Mouse (Mus musculus) small intestine, adult 2 months (tissue): ENCODE measurements around the gene Mmp8. TPM values are rescaled to one million over a fixed set of nuclear protein-coding genes. Genes with fewer than 3 reads are reported as not detected.

Source experiments
- H3K27ac ChIP-seq: fragments of 200-500 bp; 2 replicates; pipeline ENCODE4 v1.5.1; 2012; ENCODE audit warnings: low read depth, low read length, control low read depth, inconsistent platforms; ENCODE audit not compliant: insufficient read depth
- H3K27me3 ChIP-seq: fragments of 200-500 bp; 2 replicates; pipeline ENCODE4 v1.6.1; 2012; ENCODE audit warnings: mild to moderate bottlenecking, moderate library complexity, low read length, inconsistent platforms; ENCODE audit not compliant: control insufficient read depth, insufficient read depth
- H3K36me3 ChIP-seq: fragments of 200-500 bp; 2 replicates; pipeline ENCODE4 v1.6.1; 2012; ENCODE audit warnings: mild to moderate bottlenecking, low read length, control low read depth, inconsistent platforms; ENCODE audit not compliant: control insufficient read depth, insufficient read depth
- H3K4me1 ChIP-seq: fragments of 200-500 bp; 2 replicates; pipeline ENCODE4 v1.6.1; 2012; ENCODE audit warnings: low read length, inconsistent platforms, mixed read lengths; ENCODE audit not compliant: control insufficient read depth, insufficient read depth, insufficient read length
- H3K4me3 ChIP-seq: fragments of 200-500 bp; 2 replicates; pipeline ENCODE4 v1.5.1; 2012; ENCODE audit warnings: low read depth, mild to moderate bottlenecking, control low read depth, inconsistent platforms, low read length, moderate library complexity
- CTCF ChIP-seq: fragments of 200-500 bp; IDR thresholded peaks from 2 replicates; pipeline ENCODE4 v1.5.1; 2012; ENCODE audit warnings: low read depth, mild to moderate bottlenecking, control low read depth, inconsistent platforms, low read length, moderate library complexity, mixed read lengths; ENCODE audit not compliant: insufficient replicate concordance, insufficient read length; ENCODE audit errors: extremely low read depth
- POLR2A ChIP-seq: fragments of 200-500 bp; IDR thresholded peaks from 2 replicates; pipeline ENCODE4 v1.6.1; 2012; ENCODE audit warnings: low read depth, mild to moderate bottlenecking, control low read depth, inconsistent platforms, low read length, moderate library complexity
- WGBS: fragments of 180-500 bp; shearing (Covaris S2); methylation state at CpG from one replicate; pipeline ENCODE4 v1.1.7; 2018; 5-methylcytosine and 5-hydroxymethylcytosine counted together
- polyA plus RNA-seq: library from polyadenylated mRNA; depleted of rRNA; stranded (reverse); fragments of >200 nt; gene quantifications from 2 replicates; pipeline ENCODE4 v1.2.3, GENCODE M21; 2012

The Mmp8 gene
- polyA plus RNA-seq, 1 experiment, result not detected

DNA sequence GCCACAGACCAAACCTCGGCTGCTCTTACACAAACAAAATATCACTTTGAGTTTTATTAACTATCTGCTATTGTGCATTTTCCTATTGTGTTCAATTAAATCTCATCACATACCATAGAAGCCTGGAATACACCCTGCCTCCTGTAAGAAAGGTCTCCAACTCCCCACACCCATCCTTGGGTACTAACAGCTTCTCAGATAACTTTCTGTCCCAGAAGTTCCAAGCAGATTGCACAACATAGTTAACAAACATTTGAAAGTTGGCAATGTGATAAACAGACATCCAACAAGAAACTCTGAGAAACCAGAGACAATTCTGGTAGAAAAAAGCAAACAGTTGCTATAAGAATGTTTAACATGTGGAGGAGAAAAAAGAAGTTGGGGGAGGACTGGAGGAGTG lies 12.2 kb downstream of the Mmp8 start:
- no peaks in the 10 kb centered on the region for H3K4me1 ChIP-seq
- H3K27me3 ChIP-seq, result no peaks in the 10 kb centered on the region
- no peak overlapping the region for H3K27ac ChIP-seq
- 65% methylated on average over 1 of the region's 1 CpGs for WGBS
- no peak for TF ChIP-seq POLR2A
- no peak overlapping the region for H3K4me3 ChIP-seq
- no peaks in the 10 kb centered on the region for H3K36me3 ChIP-seq

DNA sequence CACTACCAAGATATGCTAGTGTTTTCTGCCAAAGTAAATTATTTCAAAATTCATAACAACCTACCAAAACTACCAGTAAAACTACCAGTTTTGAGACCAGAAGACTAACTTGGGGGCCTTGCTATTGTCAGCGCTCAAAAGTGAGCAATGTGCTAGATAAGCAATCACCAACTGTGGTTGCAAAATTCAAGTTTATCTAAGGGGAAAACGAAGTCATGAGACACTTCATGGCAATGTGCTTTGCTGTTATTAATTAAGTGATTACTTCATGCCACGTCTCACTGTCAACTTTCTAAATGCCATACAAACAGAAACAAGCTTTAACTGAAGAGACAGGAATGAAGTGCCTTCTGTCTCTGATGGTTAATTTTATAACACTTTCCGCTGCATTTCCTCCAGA lies 12.9 kb downstream of the Mmp8 start, which contains the start of gene Mmp27:
Gene Mmp27, plus strand, starts transcription at position 235 of the 400 bp plus-strand sequence.
- no peaks in the 10 kb centered on the region for H3K4me1 ChIP-seq
- H3K4me3 ChIP-seq, result no peak within 1 kb of the TSS
- no peak for TF ChIP-seq POLR2A
- no peaks in the 10 kb centered on the region for H3K27me3 ChIP-seq
- 38% methylated on average over 4 of the region's 4 CpGs for WGBS
- no peaks in the 10 kb centered on the region for H3K36me3 ChIP-seq
- H3K27ac ChIP-seq, result no peak within 1 kb of the TSS

DNA sequence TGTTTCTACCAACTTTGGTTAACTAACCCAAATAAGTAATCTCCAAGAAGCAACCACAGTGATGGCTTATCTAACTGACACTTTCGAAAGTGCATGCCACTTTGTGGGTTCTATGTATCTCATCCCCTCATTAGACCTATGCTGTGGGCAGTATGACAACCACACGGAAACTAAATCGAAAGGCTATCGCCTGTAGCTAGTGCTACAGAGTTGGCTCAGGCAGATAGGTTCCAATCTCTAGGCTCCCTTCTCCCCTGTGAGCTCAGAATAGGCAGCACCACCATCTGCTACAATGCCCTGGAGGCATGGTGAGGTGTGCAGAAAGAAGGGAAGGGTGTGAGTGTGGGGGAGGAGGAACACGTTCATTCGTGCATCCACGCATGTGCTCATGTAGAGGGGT lies 13.9 kb downstream of the Mmp8 start:
- Histone ChIP-seq H3K4me1 (no peaks in the 10 kb centered on the region), H3K4me3 (no peak overlapping the region), H3K27me3 (no peaks in the 10 kb centered on the region), H3K27ac (no peak overlapping the region), H3K36me3 (no peaks in the 10 kb centered on the region)
- WGBS, result 82% methylated on average over 7 of the region's 7 CpGs
- TF ChIP-seq POLR2A (no peak), CTCF (no peak)

DNA sequence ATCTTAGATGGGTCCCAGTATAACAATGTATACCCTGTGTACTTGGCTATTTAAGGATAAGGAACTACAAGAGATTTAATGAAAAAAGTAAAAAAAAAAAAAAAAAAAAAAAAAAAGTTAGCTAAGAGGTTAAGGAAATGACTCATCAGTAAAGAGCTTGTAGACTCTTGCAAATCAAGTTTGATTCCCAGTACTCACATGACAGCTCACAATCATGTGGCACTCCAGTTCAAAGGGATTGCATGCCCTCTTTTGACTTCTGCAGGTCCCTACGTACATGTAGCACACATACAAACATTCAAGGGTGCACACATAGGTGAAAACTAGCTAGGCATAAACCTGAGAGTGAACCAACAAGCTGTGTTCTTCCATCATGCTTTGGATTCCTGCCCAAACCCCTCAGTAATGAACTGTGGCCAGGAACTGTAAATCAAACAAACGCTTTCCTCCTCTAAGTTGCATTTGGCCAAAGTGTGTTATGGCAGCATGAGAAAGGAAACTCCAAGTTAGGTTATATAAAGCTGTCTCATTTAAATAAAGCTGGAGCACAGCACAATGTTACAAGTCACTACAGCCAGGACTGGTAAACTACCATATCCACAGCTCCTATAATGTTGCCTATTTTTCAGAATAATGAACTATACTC lies 14.5 kb downstream of the Mmp8 start:
- H3K4me1 ChIP-seq, result no peaks in the 10 kb centered on the region
- H3K27me3 ChIP-seq, result no peaks in the 10 kb centered on the region
- no peaks in the 10 kb centered on the region for H3K36me3 ChIP-seq
- no peak for TF ChIP-seq CTCF
- no peak for TF ChIP-seq POLR2A
- H3K4me3 ChIP-seq, result no peak overlapping the region
- peak overlapping the region; percentile 53; the same call in 1 of the 2 replicates for H3K27ac ChIP-seq
- 41% methylated on average over 2 of the region's 2 CpGs for WGBS

DNA sequence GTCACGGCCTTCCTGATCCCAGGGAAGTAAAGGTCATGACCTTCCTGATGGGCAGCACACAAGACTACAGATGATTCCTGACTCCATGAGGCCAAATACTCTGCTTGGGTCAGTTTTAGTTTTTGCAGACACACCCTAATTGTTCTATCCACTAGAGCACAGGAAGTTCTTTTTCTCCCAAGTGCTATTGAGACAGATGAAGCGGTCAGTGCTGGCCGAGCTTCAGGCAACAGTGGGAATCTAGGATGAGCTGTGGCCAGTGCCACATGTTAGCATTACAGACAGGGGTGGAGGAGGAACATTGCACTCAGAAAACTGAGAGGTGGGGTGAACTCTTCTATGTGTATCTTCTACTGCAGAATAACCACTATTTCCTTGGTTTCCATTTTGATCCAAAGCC lies 17.3 kb downstream of the Mmp8 start:
- Histone ChIP-seq H3K4me3 (no peak overlapping the region), H3K27me3 (no peaks in the 10 kb centered on the region), H3K36me3 (no peaks in the 10 kb centered on the region), H3K4me1 (no peaks in the 10 kb centered on the region), H3K27ac (no peak overlapping the region; the same call in 1 of the 2 replicates)
- 85% methylated on average over 3 of the region's 3 CpGs for WGBS
- TF ChIP-seq POLR2A, result no peak
- no peak for TF ChIP-seq CTCF

DNA sequence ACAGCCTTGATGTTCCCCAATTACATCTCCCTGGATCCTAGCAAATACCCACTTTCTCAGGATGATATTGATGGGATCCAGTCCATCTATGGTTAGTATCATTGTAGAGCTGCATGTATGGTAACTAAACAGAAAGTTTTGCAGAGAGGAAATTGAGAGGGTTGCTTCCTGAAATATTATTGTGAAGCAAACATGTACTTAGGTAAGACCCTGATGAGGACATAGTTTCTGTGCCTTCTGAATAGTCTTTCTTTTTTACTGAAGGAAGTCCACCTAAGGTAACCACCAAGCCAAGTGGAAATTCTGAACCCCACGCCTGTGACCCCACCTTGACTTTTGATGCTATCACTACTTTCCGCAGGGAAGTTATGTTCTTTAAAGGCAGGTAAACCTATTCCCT lies 19.1 kb downstream of the Mmp8 start:
- H3K4me3 ChIP-seq, result no peak overlapping the region
- 83% methylated on average over 2 of the region's 2 CpGs for WGBS
- H3K27ac ChIP-seq, result no peak overlapping the region
- H3K4me1 ChIP-seq, result no peaks in the 10 kb centered on the region
- H3K36me3 ChIP-seq, result no peaks in the 10 kb centered on the region
- TF ChIP-seq POLR2A, result no peak
- no peak for TF ChIP-seq CTCF
- H3K27me3 ChIP-seq, result no peaks in the 10 kb centered on the region

DNA sequence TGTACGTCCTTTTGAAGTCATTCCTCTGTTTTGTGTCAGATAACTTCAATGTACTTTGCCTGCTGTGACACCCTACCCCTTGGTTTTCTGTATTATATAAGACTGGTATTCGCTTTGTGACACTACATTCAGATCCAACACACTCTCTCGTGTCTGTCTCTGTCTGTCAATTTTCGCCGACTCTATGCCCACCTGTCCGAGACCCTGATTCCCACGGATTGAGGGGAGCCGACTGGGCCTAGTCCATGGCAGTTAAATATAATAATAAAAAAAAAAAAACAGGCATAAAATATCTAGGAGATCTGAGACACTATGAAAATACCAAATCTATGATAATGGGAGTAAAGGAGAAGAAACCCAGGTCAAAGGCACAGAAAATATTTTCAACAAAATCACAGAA lies 31.8 kb downstream of the Mmp8 start:
- Histone ChIP-seq H3K36me3 (no peaks in the 10 kb centered on the region), H3K4me1 (peaks cover 4% of the 10 kb centered on the region; the same call in 1 of the 2 replicates), H3K27ac (no peak overlapping the region), H3K4me3 (no peak overlapping the region), H3K27me3 (no peaks in the 10 kb centered on the region)
- 72% methylated on average over 8 of the region's 8 CpGs for WGBS
- TF ChIP-seq CTCF (no peak), POLR2A (no peak)

DNA sequence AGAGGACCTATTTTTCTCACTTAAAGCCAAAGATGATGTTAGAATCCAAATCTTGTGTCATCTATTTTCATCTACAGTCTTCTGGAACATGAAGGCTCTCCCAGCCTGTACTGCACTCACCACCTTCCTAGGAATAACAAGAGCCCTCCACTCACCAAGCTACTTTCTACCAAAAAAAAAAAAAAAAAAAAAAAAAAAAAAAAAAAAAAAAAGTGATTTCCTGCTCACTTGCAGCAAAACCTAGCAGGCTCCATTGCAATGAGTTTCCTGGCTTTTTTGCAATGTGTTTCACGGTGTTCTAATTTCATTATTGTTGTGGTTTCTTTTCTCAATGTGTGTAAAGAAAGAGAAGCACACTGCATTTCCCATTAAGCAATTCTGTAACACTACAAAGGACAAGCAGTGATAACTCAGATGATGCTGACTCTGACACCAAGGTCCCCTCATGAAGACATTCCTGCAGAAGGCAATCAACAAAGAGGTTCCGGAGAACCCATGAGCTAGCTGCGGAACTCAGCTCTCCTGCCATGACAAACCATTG lies 35.1 kb downstream of the Mmp8 start:
- Histone ChIP-seq H3K36me3 (no peaks in the 10 kb centered on the region), H3K27me3 (no peaks in the 10 kb centered on the region), H3K4me3 (no peak overlapping the region), H3K27ac (no peak overlapping the region), H3K4me1 (peaks cover 5% of the 10 kb centered on the region; the same call in 1 of the 2 replicates)
- WGBS, result 91% methylated on average over 3 of the region's 3 CpGs
- no peak for TF ChIP-seq CTCF
- no peak for TF ChIP-seq POLR2A
